Mouse (Mus musculus): ENCODE results near the gene Gm45021. TPM values are rescaled to one million over a fixed set of nuclear protein-coding genes. Genes with fewer than 3 reads are reported as not detected.
"Not testable (repeated sequence)": the region's sequence is repeated elsewhere in the genome, so short reads cannot be mapped to it uniquely, and the experiment has no call there.

Gene Gm45021
- polyA plus RNA-seq, 1 experiment, result not detected

DNA sequence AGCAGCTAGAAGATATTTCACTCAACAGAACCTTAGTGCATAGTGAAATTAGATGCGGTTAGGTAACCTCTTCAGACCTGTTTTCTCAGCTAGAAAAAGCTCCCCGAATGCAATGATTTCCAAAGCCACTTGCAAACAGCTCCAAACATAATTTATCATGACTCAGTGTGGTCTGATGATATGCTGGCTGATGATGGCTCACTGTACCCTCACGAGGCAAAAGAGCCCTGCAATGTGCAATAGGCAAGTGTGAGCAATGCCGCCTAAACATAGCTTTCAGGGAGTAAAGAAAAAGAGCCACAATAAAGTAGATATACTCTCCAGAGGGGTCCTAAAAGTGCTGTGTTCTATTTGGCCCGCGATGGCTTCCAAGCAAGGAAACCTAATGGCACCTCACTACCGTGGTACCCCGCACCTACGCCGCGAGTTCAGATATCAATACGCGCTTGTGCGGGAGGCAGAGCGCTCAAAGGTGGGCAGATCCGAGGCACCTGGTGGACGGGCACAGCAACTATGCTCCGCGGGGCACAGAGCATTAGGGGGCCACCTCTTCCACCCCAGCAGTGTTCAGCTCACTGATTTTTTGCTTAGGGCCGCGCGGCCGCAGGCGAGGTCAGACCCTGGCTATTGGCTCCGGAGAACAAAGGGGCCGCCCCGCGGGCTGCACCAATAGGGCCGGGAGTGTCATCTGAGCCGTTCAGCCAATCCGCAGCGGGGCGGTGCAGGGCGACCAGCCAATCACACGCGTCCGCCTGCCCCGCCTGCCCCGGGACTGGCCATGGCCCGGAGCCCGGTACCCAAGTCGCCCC lies 12.1 kb downstream of the Gm45021 start, which contains the start of gene Zfp775:
TSS of gene Zfp775 (plus strand) at position 793 of the 809 bp plus-strand sequence.
- Histone ChIP-seq H3K4me3 (replicated peaks) (peak within 1 kb of the TSS; percentile 75), H3K36me3 (ENCODE audit: control insufficient read depth) (peaks cover 15% of the 10 kb centered on the region), H3K4me1 (ENCODE audit: control insufficient read depth) (peaks cover 27% of the 10 kb centered on the region), H3K27me3 (ENCODE audit: control insufficient read depth) (no peaks in the 10 kb centered on the region), H3K9me3 (ENCODE audit: control insufficient read depth, low read length) (peaks cover 13% of the 10 kb centered on the region)
- TF ChIP-seq TAL1 (IDR thresholded peaks at IDR 0.05; ENCODE audit: low read length), result no peak
- TF ChIP-seq GATA1 (IDR thresholded peaks at IDR 0.05; ENCODE audit: low read length), result no peak

DNA sequence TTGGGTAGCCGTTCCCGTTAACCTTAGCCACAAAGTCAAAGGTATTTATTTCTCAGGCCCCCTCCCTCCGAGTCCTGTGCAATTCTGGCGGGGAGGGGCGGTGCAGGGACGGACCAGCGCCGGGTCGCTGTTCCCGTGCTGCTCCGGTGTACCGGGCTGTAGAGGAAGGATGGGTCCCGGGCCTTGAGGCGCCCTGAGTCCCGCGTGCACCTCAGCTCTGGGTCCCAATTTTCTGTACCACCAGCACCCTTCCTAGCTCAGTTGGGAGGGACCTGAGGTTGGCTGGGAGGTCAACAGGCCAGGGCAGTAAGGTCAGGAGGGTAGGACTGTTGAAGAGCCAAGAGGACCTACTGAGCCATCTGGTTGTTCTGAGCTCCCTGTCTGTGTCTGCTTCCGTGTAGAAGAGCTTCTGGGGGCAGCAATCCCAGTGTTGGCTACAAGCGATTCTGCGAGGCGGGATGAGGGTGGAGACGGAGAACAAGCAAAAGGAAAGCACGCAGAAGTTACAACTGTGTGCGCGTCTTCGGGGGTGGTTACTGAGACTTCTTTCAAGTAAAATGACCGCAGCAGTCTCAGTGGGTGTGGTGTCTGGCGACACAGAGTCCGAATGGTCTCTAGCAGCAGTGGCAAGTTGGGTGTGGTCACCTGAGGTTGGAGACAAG lies 12.8 kb downstream of the Gm45021 start:
- H3K9me3 ChIP-seq (ENCODE audit: control insufficient read depth, low read length), result peaks cover 6% of the 10 kb centered on the region
- H3K4me3 ChIP-seq (replicated peaks), result peak overlapping the region; percentile 75
- H3K4me1 ChIP-seq (ENCODE audit: control insufficient read depth), result peaks cover 27% of the 10 kb centered on the region
- no peak for TF ChIP-seq TAL1 (IDR thresholded peaks at IDR 0.05; ENCODE audit: low read length)
- TF ChIP-seq GATA1 (IDR thresholded peaks at IDR 0.05; ENCODE audit: low read length), result no peak
- no peaks in the 10 kb centered on the region for H3K27me3 ChIP-seq (ENCODE audit: control insufficient read depth)
- H3K36me3 ChIP-seq (ENCODE audit: control insufficient read depth), result peaks cover 7% of the 10 kb centered on the region

DNA sequence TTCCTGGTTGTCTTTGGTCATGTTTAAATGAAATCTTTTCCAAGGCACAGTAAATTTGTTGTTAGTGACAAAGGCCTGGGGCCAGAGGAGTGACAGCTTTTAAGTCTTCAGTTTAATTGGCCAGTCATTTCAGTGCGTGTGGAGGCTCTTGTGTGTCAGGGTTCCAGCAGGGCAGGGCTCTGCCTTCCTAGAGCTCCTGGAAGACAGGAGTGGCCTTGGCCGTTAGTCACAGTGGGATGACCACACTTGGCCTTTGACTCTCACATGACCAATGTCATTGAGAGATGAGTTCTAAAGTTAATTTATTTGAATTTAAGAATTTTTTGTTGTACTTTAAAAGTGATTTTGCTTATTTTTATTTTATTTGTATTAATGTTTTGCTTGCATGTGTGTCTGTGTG lies 18.7 kb downstream of the Gm45021 start:
- Histone ChIP-seq H3K27me3 (ENCODE audit: control insufficient read depth) (no peaks in the 10 kb centered on the region), H3K36me3 (ENCODE audit: control insufficient read depth) (no peaks in the 10 kb centered on the region), H3K4me1 (ENCODE audit: control insufficient read depth) (peaks cover 3% of the 10 kb centered on the region), H3K4me3 (replicated peaks) (no peak overlapping the region), H3K9me3 (ENCODE audit: control insufficient read depth, low read length) (no peaks in the 10 kb centered on the region)
- TF ChIP-seq GATA1 (IDR thresholded peaks at IDR 0.05; ENCODE audit: low read length) (no peak), TAL1 (IDR thresholded peaks at IDR 0.05; ENCODE audit: low read length) (no peak)

DNA sequence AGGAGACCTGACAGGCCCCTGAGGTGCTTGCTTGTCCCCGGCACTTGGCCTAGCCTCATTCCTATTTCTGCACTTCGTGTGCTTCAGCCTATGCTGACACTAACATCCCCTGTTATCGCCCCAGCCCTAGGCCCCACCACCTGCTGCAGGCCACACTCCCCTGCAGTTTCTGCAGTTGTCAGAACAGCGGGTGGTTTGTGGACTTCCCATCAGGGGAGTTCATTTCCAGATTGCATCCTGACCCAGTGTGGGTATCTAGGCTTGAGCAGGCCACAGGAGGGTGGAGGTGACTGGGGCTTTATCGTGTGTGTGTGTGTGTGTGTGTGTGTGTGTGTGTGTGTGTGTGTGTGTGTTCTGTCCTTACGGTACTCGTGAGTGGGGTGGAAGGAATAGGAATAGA lies 20.1 kb downstream of the Gm45021 start:
- Histone ChIP-seq H3K4me1 (ENCODE audit: control insufficient read depth) (peaks cover 3% of the 10 kb centered on the region), H3K4me3 (replicated peaks) (no peak overlapping the region), H3K36me3 (ENCODE audit: control insufficient read depth) (no peaks in the 10 kb centered on the region; the same call in 1 of the 2 replicates), H3K27me3 (ENCODE audit: control insufficient read depth) (no peaks in the 10 kb centered on the region), H3K9me3 (ENCODE audit: control insufficient read depth, low read length) (no peaks in the 10 kb centered on the region)
- TF ChIP-seq TAL1 (IDR thresholded peaks at IDR 0.05; ENCODE audit: low read length) (no peak), GATA1 (IDR thresholded peaks at IDR 0.05; ENCODE audit: low read length) (no peak)

DNA sequence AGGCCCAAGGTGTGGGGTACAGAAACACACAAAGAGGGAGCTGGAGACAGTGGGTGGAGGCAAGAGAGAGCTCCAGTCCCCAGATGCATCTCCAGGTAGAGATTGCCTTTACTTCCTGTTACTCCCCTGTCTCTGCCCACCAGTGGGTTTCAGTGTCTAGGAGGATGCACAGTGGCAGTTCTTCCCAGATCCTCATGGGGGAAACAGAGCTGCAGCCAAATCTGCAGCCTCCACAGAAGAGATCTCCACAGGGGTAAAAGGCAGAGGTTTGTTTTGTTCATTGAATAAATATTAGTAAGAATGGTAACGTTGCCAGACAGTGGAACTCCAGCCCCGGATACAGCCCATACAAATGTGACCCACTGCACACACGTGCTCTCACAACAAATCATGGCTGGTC lies 21.2 kb downstream of the Gm45021 start:
- TF ChIP-seq GATA1 (IDR thresholded peaks at IDR 0.05; ENCODE audit: low read length), result no peak
- no peak for TF ChIP-seq TAL1 (IDR thresholded peaks at IDR 0.05; ENCODE audit: low read length)
- Histone ChIP-seq H3K4me3 (replicated peaks) (no peak overlapping the region), H3K27me3 (ENCODE audit: control insufficient read depth) (no peaks in the 10 kb centered on the region), H3K4me1 (ENCODE audit: control insufficient read depth) (peaks cover 3% of the 10 kb centered on the region), H3K9me3 (ENCODE audit: control insufficient read depth, low read length) (no peaks in the 10 kb centered on the region), H3K36me3 (ENCODE audit: control insufficient read depth) (no peaks in the 10 kb centered on the region; the same call in 1 of the 2 replicates)

DNA sequence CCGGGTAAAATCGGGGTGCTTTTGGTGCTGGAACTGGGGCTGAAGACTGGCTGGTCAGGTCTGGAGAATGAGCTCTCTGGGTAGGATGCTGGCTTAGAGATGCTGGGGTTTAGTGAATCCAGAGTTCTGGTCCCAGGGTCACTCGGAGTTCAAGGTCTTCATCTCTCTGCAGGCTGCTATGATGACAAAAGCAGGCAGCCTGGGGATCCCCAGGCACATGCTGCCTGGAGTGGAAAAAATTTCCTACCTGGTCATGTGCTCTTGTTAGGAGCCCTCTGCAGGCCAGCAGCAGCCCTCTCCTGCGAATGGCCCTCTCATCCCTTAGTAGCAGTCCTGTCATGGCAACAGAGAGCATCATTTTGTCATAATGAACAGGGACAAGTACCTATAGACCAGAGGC lies 24.1 kb downstream of the Gm45021 start:
- no peaks in the 10 kb centered on the region for H3K9me3 ChIP-seq (ENCODE audit: control insufficient read depth, low read length)
- TF ChIP-seq TAL1 (IDR thresholded peaks at IDR 0.05; ENCODE audit: low read length), result no peak
- TF ChIP-seq GATA1 (IDR thresholded peaks at IDR 0.05; ENCODE audit: low read length), result no peak
- no peak overlapping the region for H3K4me3 ChIP-seq (replicated peaks)
- H3K36me3 ChIP-seq (ENCODE audit: control insufficient read depth), result no peaks in the 10 kb centered on the region; the same call in 1 of the 2 replicates
- H3K27me3 ChIP-seq (ENCODE audit: control insufficient read depth), result no peaks in the 10 kb centered on the region
- H3K4me1 ChIP-seq (ENCODE audit: control insufficient read depth), result peaks cover 3% of the 10 kb centered on the region

DNA sequence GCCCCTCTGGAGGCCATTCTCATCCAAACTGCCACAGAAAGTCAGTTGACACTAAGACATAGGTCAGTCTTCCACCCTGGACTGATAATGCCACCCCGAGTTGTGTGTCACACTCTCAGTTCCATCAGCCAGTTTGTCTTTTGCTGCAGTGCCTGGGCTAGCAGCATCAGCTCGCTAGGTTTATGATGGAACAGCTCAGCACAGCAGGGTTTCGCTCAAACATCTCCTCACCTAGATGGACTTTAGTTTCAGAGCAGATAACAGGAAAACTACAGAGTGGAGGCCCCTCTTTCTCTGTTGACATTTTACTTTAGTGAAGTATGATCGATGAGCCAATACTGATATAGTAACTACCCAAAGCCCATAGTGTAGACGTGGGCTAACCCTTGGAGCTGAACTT lies 25.3 kb downstream of the Gm45021 start:
- Histone ChIP-seq H3K4me1 (ENCODE audit: control insufficient read depth) (no peaks in the 10 kb centered on the region), H3K4me3 (replicated peaks) (no peak overlapping the region), H3K9me3 (ENCODE audit: control insufficient read depth, low read length) (no peaks in the 10 kb centered on the region; the same call in 1 of the 2 replicates), H3K27me3 (ENCODE audit: control insufficient read depth) (no peaks in the 10 kb centered on the region), H3K36me3 (ENCODE audit: control insufficient read depth) (peaks cover 7% of the 10 kb centered on the region)
- TF ChIP-seq TAL1 (IDR thresholded peaks at IDR 0.05; ENCODE audit: low read length) (no peak), GATA1 (IDR thresholded peaks at IDR 0.05; ENCODE audit: low read length) (no peak)

DNA sequence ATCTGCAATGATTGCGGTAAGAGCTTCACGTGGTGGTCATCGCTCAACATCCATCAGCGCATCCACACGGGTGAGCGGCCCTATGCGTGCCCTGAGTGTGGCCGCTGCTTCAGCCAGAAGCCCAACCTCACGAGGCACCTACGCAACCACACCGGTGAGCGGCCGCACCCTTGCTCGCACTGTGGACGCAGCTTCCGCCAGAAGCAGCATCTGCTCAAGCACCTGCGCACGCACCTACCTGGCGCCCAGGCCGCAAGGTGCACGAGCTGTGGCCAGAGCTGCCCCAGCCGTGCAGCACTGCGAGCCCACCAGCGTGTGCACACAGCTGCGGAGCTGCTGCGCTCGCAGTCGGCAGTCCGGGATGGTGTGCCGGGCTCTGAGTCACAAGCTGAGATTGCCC lies 30.6 kb downstream of the Gm45021 start:
- no peak for TF ChIP-seq GATA1 (IDR thresholded peaks at IDR 0.05; ENCODE audit: low read length)
- H3K9me3 ChIP-seq (ENCODE audit: control insufficient read depth, low read length), result peaks cover 4% of the 10 kb centered on the region; the same call in 1 of the 2 replicates
- H3K4me1 ChIP-seq (ENCODE audit: control insufficient read depth), result no peaks in the 10 kb centered on the region
- H3K4me3 ChIP-seq (replicated peaks), result no peak overlapping the region
- peaks cover 16% of the 10 kb centered on the region for H3K36me3 ChIP-seq (ENCODE audit: control insufficient read depth)
- no peaks in the 10 kb centered on the region for H3K27me3 ChIP-seq (ENCODE audit: control insufficient read depth)

DNA sequence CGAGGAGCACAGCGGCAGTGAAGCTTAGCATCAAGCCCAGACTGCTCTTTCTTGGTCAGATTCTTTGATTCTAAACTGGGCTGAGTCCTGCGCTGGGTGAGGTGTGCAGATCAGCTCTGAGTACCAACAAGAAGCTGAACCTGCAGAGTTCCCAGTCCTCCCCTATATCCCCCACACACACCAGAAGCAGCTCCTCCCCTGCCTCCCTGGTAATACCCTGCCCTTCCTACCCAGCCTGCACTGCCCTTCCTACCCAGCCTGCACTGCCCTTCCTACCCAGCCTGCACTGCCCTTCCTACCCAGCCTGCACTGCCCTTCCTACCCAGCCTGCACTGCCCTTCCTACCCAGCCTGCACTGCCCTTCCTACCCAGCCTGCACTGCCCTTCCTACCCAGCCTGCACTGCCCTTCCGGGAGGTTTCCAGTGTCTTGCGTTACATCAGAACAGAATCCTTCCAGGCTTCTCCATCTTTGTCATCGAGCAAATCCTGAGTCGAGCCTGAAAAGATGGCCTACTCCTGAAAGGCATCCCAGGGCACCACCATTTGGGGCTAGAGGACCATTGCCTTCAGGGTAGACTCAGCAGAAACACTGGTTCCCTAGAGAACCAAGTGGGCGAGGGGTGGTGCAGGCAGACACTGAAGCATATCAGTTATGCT lies 32.9 kb downstream of the Gm45021 start:
- not testable (repeated sequence) for H3K9me3 ChIP-seq (ENCODE audit: control insufficient read depth, low read length); H3K4me3 ChIP-seq (replicated peaks); H3K4me1 ChIP-seq (ENCODE audit: control insufficient read depth)
- Histone ChIP-seq H3K27me3 (ENCODE audit: control insufficient read depth) (peaks cover 15% of the 10 kb centered on the region), H3K36me3 (ENCODE audit: control insufficient read depth) (peaks cover 16% of the 10 kb centered on the region)
